ENCODE assay signal across 24 mouse cellular contexts in genomic region chr15:83680300-83680699, GRCm38 (mm10). TPM values are rescaled to one million over a fixed set of nuclear protein-coding genes. Genes with fewer than 3 reads are reported as not detected.
A peak's percentile ranks its signal among the peaks of the same experiment; 100 is the strongest.
DNase-seq lines count a peak whose midpoint lies in the region; ATAC-seq and TF ChIP-seq lines count a peak whose summit lies in the region.
"Had no signal": no experiment of that assay in that cellular context is flagged by ENCODE, and none has a peak within 500 bp of the region (broad histone marks: within the 10 kb centered on the region; RNA-seq: fewer than 3 reads in every experiment).

No protein-coding gene starts in this region.

- H3K9me3 ChIP-seq in hindbrain, embryonic 10.5 days: no peaks in the 10 kb centered on the region
- H3K9me3 ChIP-seq in hindbrain, postnatal 0 days (ENCODE audit: low read length): no peaks in the 10 kb centered on the region
- H3K9me3 ChIP-seq in limb, embryonic 12.5 days: no peaks in the 10 kb centered on the region
- no peaks in the 10 kb centered on the region for H3K9me3 ChIP-seq in stomach, embryonic 15.5 days
- H3K9me3 ChIP-seq: embryonic facial prominence, embryonic 15.5 days; heart, embryonic 15.5 days; midbrain, embryonic 15.5 days had no signal

- no peak overlapping the region for H3K4me2 ChIP-seq in hindbrain, postnatal 0 days (ENCODE audit: low read depth, low read length)
- no peak overlapping the region for H3K4me2 ChIP-seq in limb, embryonic 12.5 days
- H3K4me2 ChIP-seq in stomach, embryonic 15.5 days: no peak overlapping the region
- H3K4me2 ChIP-seq: embryonic facial prominence, embryonic 15.5 days; heart, embryonic 15.5 days; hindbrain, embryonic 14.5 days; midbrain, embryonic 15.5 days had no signal

- H3K4me3 ChIP-seq in hindbrain, embryonic 10.5 days: no peak overlapping the region
- no peak overlapping the region for H3K4me3 ChIP-seq in hindbrain, postnatal 0 days (ENCODE audit: low read length)
- H3K4me3 ChIP-seq in limb, embryonic 12.5 days (replicated peaks): no peak overlapping the region
- H3K4me3 ChIP-seq in stomach, embryonic 15.5 days (replicated peaks): no peak overlapping the region
- H3K4me3 ChIP-seq: embryonic facial prominence, embryonic 15.5 days; heart, embryonic 15.5 days; left cerebral cortex, adult 2 months; midbrain, embryonic 15.5 days; myocyte had no signal

- H3K27me3 ChIP-seq in hindbrain, embryonic 10.5 days (ENCODE audit: insufficient read depth, poor library complexity, severe bottlenecking): peaks cover 34% of the 10 kb centered on the region
- no peaks in the 10 kb centered on the region for H3K27me3 ChIP-seq in hindbrain, postnatal 0 days (ENCODE audit: insufficient read depth, low read length)
- H3K27me3 ChIP-seq in limb, embryonic 12.5 days: peaks cover 53% of the 10 kb centered on the region
- H3K27me3 ChIP-seq in stomach, embryonic 15.5 days (replicated peaks): no peaks in the 10 kb centered on the region; the same call in 1 of the 2 replicates

- no peak for TF ChIP-seq CTCF in hindbrain, postnatal 0 days (IDR thresholded peaks at IDR 0.05; ENCODE audit: low read depth)

- peak overlapping the region; percentile 79; the same call in 1 of the 2 replicates for H3K27ac ChIP-seq in hindbrain, embryonic 10.5 days
- H3K27ac ChIP-seq in hindbrain, postnatal 0 days: no peak overlapping the region
- H3K27ac ChIP-seq in limb, embryonic 12.5 days: 0 out of 2 replicates have a peak overlapping the region, but pooled peaks have one; percentile 47
- H3K27ac ChIP-seq in stomach, embryonic 15.5 days: peak overlapping the region; percentile 52; the same call in 1 of the 2 replicates
- H3K27ac ChIP-seq: embryonic facial prominence, embryonic 15.5 days; heart, embryonic 15.5 days; hindbrain, embryonic 14.5 days; kidney, postnatal 0 days; left cerebral cortex, adult 2 months; midbrain, embryonic 15.5 days had no signal

- no peak for ATAC-seq in hindbrain, postnatal 0 days
- no peak for ATAC-seq in limb, embryonic 12.5 days (ENCODE audit: insufficient number of reproducible peaks, insufficient read depth, low FRiP score, low TSS enrichment, low read depth)
- ATAC-seq in stomach, embryonic 15.5 days (ENCODE audit: insufficient read depth, low FRiP score, low read depth): no peak
- ATAC-seq: forebrain, postnatal 0 days; midbrain, embryonic 15.5 days had no signal

- H3K9ac ChIP-seq in hindbrain, postnatal 0 days (replicated peaks; ENCODE audit: low read length): no peak overlapping the region
- H3K9ac ChIP-seq in limb, embryonic 12.5 days (replicated peaks): no peak overlapping the region
- H3K9ac ChIP-seq in stomach, embryonic 15.5 days: no peak overlapping the region
- H3K9ac ChIP-seq: embryonic facial prominence, embryonic 15.5 days; forebrain, postnatal 0 days; heart, embryonic 15.5 days; hindbrain, embryonic 14.5 days; midbrain, embryonic 15.5 days had no signal

- WGBS in hindbrain, embryonic 10.5 days: 82% methylated on average over 7 of the region's 7 CpGs
- WGBS in hindbrain, postnatal 0 days: 84% methylated on average over 7 of the region's 7 CpGs
- 85% methylated on average over 7 of the region's 7 CpGs for WGBS in limb, embryonic 12.5 days
- 79% methylated on average over 7 of the region's 7 CpGs for WGBS in stomach, embryonic 15.5 days

- no peak for DNase-seq in hindbrain, embryonic 10.5 days (ENCODE audit: low spot score)
- DNase-seq in hindbrain, postnatal 0 days (ENCODE audit: low spot score): no peak
- peak; percentile 63 for DNase-seq in lung, postnatal 10 days
- DNase-seq in cerebellum, adult 9-10 months: no peak
- DNase-seq in right cerebral cortex, postnatal 4 days: no peak
- DNase-seq in cerebellum, postnatal 36 days: no peak
- DNase-seq: cerebellum, adult 18-20 months; cerebellum, postnatal 25 days; forebrain, postnatal 0 days; gastrocnemius, postnatal 36 days; heart, postnatal 36 days; kidney, adult 2 months; right cerebral cortex, postnatal 14 days; thymus, adult 18-20 months had no signal

- peaks cover 26% of the 10 kb centered on the region for H3K36me3 ChIP-seq in hindbrain, embryonic 10.5 days
- H3K36me3 ChIP-seq in hindbrain, postnatal 0 days (ENCODE audit: insufficient read depth, low read length): no peaks in the 10 kb centered on the region
- H3K36me3 ChIP-seq in limb, embryonic 12.5 days: 0 out of 2 replicates have a peak, but pooled peaks cover 5% of the 10 kb centered on the region
- H3K36me3 ChIP-seq in stomach, embryonic 15.5 days: no peaks in the 10 kb centered on the region
- H3K36me3 ChIP-seq: embryonic facial prominence, embryonic 15.5 days; heart, embryonic 15.5 days; midbrain, embryonic 15.5 days had no signal

- peaks cover 75% of the 10 kb centered on the region for H3K4me1 ChIP-seq in hindbrain, embryonic 10.5 days (replicated peaks)
- no peaks in the 10 kb centered on the region; the same call in 1 of the 2 replicates for H3K4me1 ChIP-seq in hindbrain, postnatal 0 days (ENCODE audit: insufficient read depth, low read length)
- H3K4me1 ChIP-seq in limb, embryonic 12.5 days (replicated peaks): peaks cover 80% of the 10 kb centered on the region
- peaks cover 17% of the 10 kb centered on the region for H3K4me1 ChIP-seq in stomach, embryonic 15.5 days

RNA-seq across cellular contexts. Expression of gene Scube1, which starts 44.5 kb away (rescaled TPM):
- polyA plus RNA-seq in hindbrain, embryonic 10.5 days (2016; fragmentation: Nextera tagmentation; extraction: Ambion mirVana): 62.6 and 70.5 TPM in 2 replicates
- total RNA-seq in hindbrain, postnatal 0 days (2014; rRNA removed): 13.4 TPM in 2 replicates
- polyA plus RNA-seq in hindbrain, postnatal 0 days (2015; fragmentation: Nextera tagmentation; extraction: Ambion mirVana): 3.2 and 3.3 TPM in 2 replicates
- polyA plus RNA-seq in limb, embryonic 12.5 days (2016; fragmentation: Nextera tagmentation; extraction: Ambion mirVana): 33.6 and 36.7 TPM in 2 replicates
- 10.3 and 10.9 TPM in 2 replicates for polyA plus RNA-seq in stomach, embryonic 15.5 days (2015; fragmentation: Nextera tagmentation; extraction: Ambion mirVana)
- total RNA-seq: megakaryocyte-erythroid progenitor cell, adult 5-6 weeks had no signal
- polyA plus RNA-seq: myocyte had no signal
